Mouse (Mus musculus) ES-E14 (cell line): ENCODE results near the gene Rbm34.

Experiments
- CHD2 ChIP-seq: IDR thresholded peaks from 2 replicates; pipeline ENCODE4 v1.6.1; 2014; ENCODE audit warnings: mild to moderate bottlenecking, low read depth, low read length, inconsistent platforms
- HCFC1 ChIP-seq: IDR thresholded peaks from 2 replicates; pipeline ENCODE4 v1.6.1; 2012; ENCODE audit warnings: low read length, inconsistent platforms, borderline replicate concordance; ENCODE audit not compliant: insufficient read depth
- ZC3H11A ChIP-seq: IDR thresholded peaks from 2 replicates; pipeline ENCODE4 v1.6.1; 2012; ENCODE audit warnings: low read depth, mild to moderate bottlenecking, inconsistent platforms, low read length, borderline replicate concordance
- ZNF384 ChIP-seq: IDR thresholded peaks from 2 replicates; pipeline ENCODE4 v1.6.1; 2012; ENCODE audit warnings: low read depth, low read length, inconsistent platforms

GRCm38 (mm10) chr8:126968107-126968506, 2.8 kb downstream of the Rbm34 start:
- TF ChIP-seq ZNF384, result no peak
- no peak for TF ChIP-seq ZC3H11A
- TF ChIP-seq HCFC1, result no peak
- TF ChIP-seq CHD2, result no peak
